Mouse (Mus musculus): ENCODE measurements around the gene Krt81.

Krt81 gene

GRCm38 (mm10) chr15:101463651-101464050 is at the start of gene Krt81:
TSS of gene Krt81 (minus strand) at chr15:101463751.
- no peak for DNase-seq (ENCODE audit: extremely low read depth, low read depth, low spot score)

- no peak for DNase-seq (ENCODE audit: extremely low read depth, low read depth, low spot score)
These were observed 44.7 kb upstream of the Krt81 start for GRCm38 (mm10) chr15:101508247-101508646.

- DNase-seq (ENCODE audit: extremely low read depth, low read depth, low spot score): no peak
These were observed 43.6 kb upstream of the Krt81 start for GRCm38 (mm10) chr15:101506896-101507758.

- no peak for DNase-seq (ENCODE audit: extremely low read depth, low read depth, low spot score)
These were observed 33.6 kb upstream of the Krt81 start for GRCm38 (mm10) chr15:101497181-101497580.

GRCm38 (mm10) chr15:101495266-101495665 is 31.7 kb upstream of the Krt81 start:
- DNase-seq (ENCODE audit: extremely low read depth, low read depth, low spot score): no peak

GRCm38 (mm10) chr15:101494203-101494602 is 30.7 kb upstream of the Krt81 start:
- DNase-seq (ENCODE audit: extremely low read depth, low read depth, low spot score): no peak

GRCm38 (mm10) chr15:101493713-101494112 is 30.2 kb upstream of the Krt81 start:
- no peak for DNase-seq (ENCODE audit: extremely low read depth, low read depth, low spot score)

GRCm38 (mm10) chr15:101492718-101493117 is 29.2 kb upstream of the Krt81 start:
- DNase-seq (ENCODE audit: extremely low read depth, low read depth, low spot score): no peak

- DNase-seq (ENCODE audit: extremely low read depth, low read depth, low spot score): no peak
These were observed 27.9 kb upstream of the Krt81 start, which contains the start of gene Krt83 for GRCm38 (mm10) chr15:101491431-101491830. TSS of gene Krt83 (minus strand) at chr15:101491512.

GRCm38 (mm10) chr15:101485911-101486635 is 22.5 kb upstream of the Krt81 start:
- no peak for DNase-seq (ENCODE audit: extremely low read depth, low read depth, low spot score)

GRCm38 (mm10) chr15:101484939-101485338 is 21.4 kb upstream of the Krt81 start:
- DNase-seq (ENCODE audit: extremely low read depth, low read depth, low spot score): no peak

- DNase-seq (ENCODE audit: extremely low read depth, low read depth, low spot score): no peak
These were observed 20.1 kb upstream of the Krt81 start for GRCm38 (mm10) chr15:101483646-101484045.

- DNase-seq (ENCODE audit: extremely low read depth, low read depth, low spot score): no peak
These were observed 18.5 kb upstream of the Krt81 start for GRCm38 (mm10) chr15:101482056-101482455.

GRCm38 (mm10) chr15:101479666-101480060 is 16.1 kb upstream of the Krt81 start:
- DNase-seq (ENCODE audit: extremely low read depth, low read depth, low spot score): no peak

GRCm38 (mm10) chr15:101479007-101479665 is 15.6 kb upstream of the Krt81 start:
- no peak for DNase-seq (ENCODE audit: extremely low read depth, low read depth, low spot score)

GRCm38 (mm10) chr15:101472952-101473528 is 9.5 kb upstream of the Krt81 start, which contains the start of gene Krt86:
TSS of gene Krt86 (plus strand) at chr15:101473478.
- no peak for DNase-seq (ENCODE audit: extremely low read depth, low read depth, low spot score)

GRCm38 (mm10) chr15:101469093-101469492 is 5.5 kb upstream of the Krt81 start:
- no peak for DNase-seq (ENCODE audit: extremely low read depth, low read depth, low spot score)

GRCm38 (mm10) chr15:101459283-101459682 is 4.3 kb downstream of the Krt81 start:
- no peak for DNase-seq (ENCODE audit: extremely low read depth, low read depth, low spot score)

GRCm38 (mm10) chr15:101458361-101458930 is 5.1 kb downstream of the Krt81 start:
- DNase-seq (ENCODE audit: extremely low read depth, low read depth, low spot score): no peak

GRCm38 (mm10) chr15:101455891-101456290 is 7.7 kb downstream of the Krt81 start:
- no peak for DNase-seq (ENCODE audit: extremely low read depth, low read depth, low spot score)

- DNase-seq (ENCODE audit: extremely low read depth, low read depth, low spot score): no peak
These were observed 8.3 kb downstream of the Krt81 start for GRCm38 (mm10) chr15:101455292-101455691.

All from fat pad, adult 2 months (tissue).